Mouse (Mus musculus): Measurements from ENCODE around the gene Lcat.

Lcat gene

GRCm38 (mm10) chr8:105949350-105949749 lies 6.2 kb upstream of the Lcat start:
- no peak for DNase-seq (ENCODE audit: low spot score in 2 of 2)

- no peak for DNase-seq (ENCODE audit: low spot score in 2 of 2)
These were observed 640 bp downstream of the Lcat start for GRCm38 (mm10) chr8:105942542-105942941.

GRCm38 (mm10) chr8:105942026-105942425 lies 1.2 kb downstream of the Lcat start:
- no peak for DNase-seq (ENCODE audit: low spot score in 2 of 2)

- DNase-seq (ENCODE audit: low spot score in 2 of 2): no peak
These were observed 4.9 kb downstream of the Lcat start, which contains the start of gene Psmb10 for GRCm38 (mm10) chr8:105938306-105938669. Gene Psmb10 (minus strand): TSS chr8:105938444.

GRCm38 (mm10) chr8:105937496-105938305 lies 5.5 kb downstream of the Lcat start:
- DNase-seq (ENCODE audit: low spot score in 2 of 2): peak; percentile 42 to 45

GRCm38 (mm10) chr8:105936866-105937475 lies 6.2 kb downstream of the Lcat start:
- peak; percentile 83 to 91 for DNase-seq (ENCODE audit: low spot score in 2 of 2)

- no peak for DNase-seq (ENCODE audit: low spot score in 2 of 2)
These were observed 7.1 kb downstream of the Lcat start for GRCm38 (mm10) chr8:105935863-105936603.

- DNase-seq (ENCODE audit: low spot score in 2 of 2): no peak
These were observed 8.1 kb downstream of the Lcat start for GRCm38 (mm10) chr8:105935105-105935504.

GRCm38 (mm10) chr8:105933762-105934161 lies 9.4 kb downstream of the Lcat start, which contains the start of gene Ctrl:
Gene Ctrl (minus strand): TSS chr8:105933862.
- no peak for DNase-seq (ENCODE audit: low spot score in 2 of 2)

- DNase-seq (ENCODE audit: low spot score in 2 of 2): no peak
These were observed 10.7 kb downstream of the Lcat start for GRCm38 (mm10) chr8:105932525-105932924.

- no peak for DNase-seq (ENCODE audit: low spot score in 2 of 2)
These were observed 11.9 kb downstream of the Lcat start for GRCm38 (mm10) chr8:105931271-105931670.

GRCm38 (mm10) chr8:105930602-105931001 lies 12.6 kb downstream of the Lcat start:
- DNase-seq (ENCODE audit: low spot score in 2 of 2): peak; percentile 71 to 78

GRCm38 (mm10) chr8:105925123-105925522 lies 18.1 kb downstream of the Lcat start:
- no peak for DNase-seq (ENCODE audit: low spot score in 2 of 2)

GRCm38 (mm10) chr8:105919390-105919789 lies 23.8 kb downstream of the Lcat start:
- no peak for DNase-seq (ENCODE audit: low spot score in 2 of 2)

GRCm38 (mm10) chr8:105900941-105901616 lies 42.1 kb downstream of the Lcat start:
- DNase-seq (ENCODE audit: low spot score in 2 of 2): peak in 1 of 2 experiments; percentile 16

GRCm38 (mm10) chr8:105900180-105900940 lies 42.8 kb downstream of the Lcat start, which contains the start of gene Pskh1:
Gene Pskh1 (plus strand): TSS chr8:105900441.
- peak; percentile 89 to 90 for DNase-seq (ENCODE audit: low spot score in 2 of 2)

GRCm38 (mm10) chr8:105897801-105898480 lies 45.2 kb downstream of the Lcat start:
- DNase-seq (ENCODE audit: low spot score in 2 of 2): no peak

GRCm38 (mm10) chr8:105893339-105893738 lies 49.8 kb downstream of the Lcat start, which contains the start of gene Nrn1l:
Gene Nrn1l (plus strand): TSS chr8:105893567.
- peak; percentile 25 to 66 for DNase-seq (ENCODE audit: low spot score in 2 of 2)

GRCm38 (mm10) chr8:105892432-105892831 lies 50.8 kb downstream of the Lcat start:
- no peak for DNase-seq (ENCODE audit: low spot score in 2 of 2)

GRCm38 (mm10) chr8:105890870-105891269 lies 52.3 kb downstream of the Lcat start:
- no peak for DNase-seq (ENCODE audit: low spot score in 2 of 2)

Measured in urinary bladder, postnatal 36 days (tissue).